In the genomic region with DNA sequence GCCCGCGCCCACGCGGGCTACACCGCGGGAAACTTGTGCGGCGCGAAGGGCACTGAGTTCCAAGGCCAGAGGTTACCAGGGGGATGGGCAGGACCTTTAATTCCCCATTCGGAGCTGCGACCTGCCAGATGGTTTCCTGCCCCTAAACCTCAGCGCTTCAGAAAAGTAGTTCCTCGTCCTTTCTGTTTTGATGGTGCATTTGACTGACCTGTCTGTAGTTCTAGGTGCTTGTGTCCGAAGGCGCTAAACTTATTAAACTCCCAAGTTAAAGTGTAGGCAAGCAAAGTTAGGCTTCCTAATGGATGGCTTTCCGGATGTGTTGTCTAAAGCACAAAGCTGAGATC, we compare ENCODE assay signal across 8 mouse cellular contexts. TPM values are rescaled to one million over a fixed set of nuclear protein-coding genes. Genes with fewer than 3 reads are reported as not detected.
DNase-seq lines count a peak whose midpoint lies in the region; ATAC-seq and TF ChIP-seq lines count a peak whose summit lies in the region.

No protein-coding gene starts in this region.

- peak overlapping the region; percentile 75 for H3K4me3 ChIP-seq in bone marrow macrophage, adult 2 months (ENCODE audit: insufficient read depth, low read length)
- peak overlapping the region; percentile 60 for H3K4me3 ChIP-seq in hindbrain, embryonic 13.5 days
- H3K4me3 ChIP-seq in midbrain, embryonic 13.5 days (replicated peaks): peak overlapping the region; percentile 76

- H3K27me3 ChIP-seq in hindbrain, embryonic 13.5 days: peaks cover 11% of the 10 kb centered on the region; the same call in 1 of the 2 replicates
- peaks cover 27% of the 10 kb centered on the region for H3K27me3 ChIP-seq in midbrain, embryonic 13.5 days

- H3K27ac ChIP-seq in bone marrow macrophage, adult 2 months (ENCODE audit: insufficient read depth, low read depth, low read length): no peak overlapping the region
- H3K27ac ChIP-seq in hindbrain, embryonic 13.5 days: peak overlapping the region; percentile 87
- H3K27ac ChIP-seq in midbrain, embryonic 13.5 days: peak overlapping the region; percentile 84

- peak overlapping the region; percentile 79 for H3K4me2 ChIP-seq in hindbrain, embryonic 13.5 days
- H3K4me2 ChIP-seq in midbrain, embryonic 13.5 days (replicated peaks): peak overlapping the region; percentile 89

- TF ChIP-seq CTCF in bone marrow macrophage, adult 2 months (IDR thresholded peaks at IDR 0.05; ENCODE audit: low read depth, low read length): no peak

- H3K9ac ChIP-seq in hindbrain, embryonic 13.5 days: peak overlapping the region; percentile 78
- H3K9ac ChIP-seq in midbrain, embryonic 13.5 days (replicated peaks): peak overlapping the region; percentile 82

- H3K9me3 ChIP-seq in hindbrain, embryonic 13.5 days: no peaks in the 10 kb centered on the region
- no peaks in the 10 kb centered on the region for H3K9me3 ChIP-seq in midbrain, embryonic 13.5 days

- under 1% methylated on average over 16 of the region's 16 CpGs for WGBS in hindbrain, embryonic 13.5 days
- WGBS in midbrain, embryonic 13.5 days: 0% methylated on average over 16 of the region's 16 CpGs

- H3K4me1 ChIP-seq in bone marrow macrophage, adult 2 months (ENCODE audit: control insufficient read depth, insufficient read depth, low read length): peaks cover 3% of the 10 kb centered on the region; the same call in 1 of the 2 replicates
- peaks cover 26% of the 10 kb centered on the region for H3K4me1 ChIP-seq in hindbrain, embryonic 13.5 days (replicated peaks)
- peaks cover 24% of the 10 kb centered on the region for H3K4me1 ChIP-seq in midbrain, embryonic 13.5 days (replicated peaks)

- no peaks in the 10 kb centered on the region for H3K36me3 ChIP-seq in hindbrain, embryonic 13.5 days
- H3K36me3 ChIP-seq in midbrain, embryonic 13.5 days: no peaks in the 10 kb centered on the region

- TF ChIP-seq POLR2A in bone marrow macrophage, adult 2 months (IDR thresholded peaks at IDR 0.05; ENCODE audit: borderline replicate concordance, low read depth, low read length): no peak

- ATAC-seq in hindbrain, embryonic 13.5 days (ENCODE audit: low FRiP score): no peak
- no peak for ATAC-seq in midbrain, embryonic 13.5 days

- DNase-seq in kidney, adult 8-10 months: peak; percentile 51 to 55
- DNase-seq in kidney, postnatal 14 days: no peak
- no peak for DNase-seq in ovary, adult 18-20 months (ENCODE audit: low spot score)
- DNase-seq in spleen, postnatal 4 days (ENCODE audit: low spot score in 2 of 2): no peak
- no peak for DNase-seq in thymus, adult 18-20 months

RNA-seq across cellular contexts. Expression of a gene that starts 39.5 kb away (rescaled TPM):
- polyA plus RNA-seq in bone marrow macrophage, adult 2 months (2012; ENCODE audit: insufficient read depth, insufficient read length, missing spikeins): 30.4 and 30.8 TPM in 2 replicates
- polyA plus RNA-seq in hindbrain, embryonic 13.5 days (2015; fragmentation: Nextera tagmentation; extraction: Ambion mirVana): 17.2 and 19.1 TPM in 2 replicates
- polyA plus RNA-seq in midbrain, embryonic 13.5 days (2015; fragmentation: Nextera tagmentation; extraction: Ambion mirVana): 7.1 and 8.2 TPM in 2 replicates

Comparison
In these comparisons a context has a peak if more than half of its experiments do, and no peak if none do; other contexts are left out.
1. DNase-seq: peak in kidney, adult 8-10 months (2 of 2); none in kidney, postnatal 14 days (single experiment), ovary, adult 18-20 months (single experiment), spleen, postnatal 4 days (0 of 2) and thymus, adult 18-20 months (0 of 2).
2. Peak in every context shown above with its lines, with median percentiles within 50 percentile points of each other: H3K4me3 ChIP-seq.